Mouse (Mus musculus): ENCODE measurements around the gene Gm6034. TPM values are rescaled to one million over a fixed set of nuclear protein-coding genes. Genes with fewer than 3 reads are reported as not detected.
"Not testable (repeated sequence)": the region's sequence is repeated elsewhere in the genome, so short reads cannot be mapped to it uniquely, and the experiment has no call there.

The Gm6034 gene
- total RNA-seq (2012; rRNA removed): 0.18 and 0.21 TPM in 2 replicates

- Histone ChIP-seq H3K4me3 (ENCODE audit: insufficient read depth in 1 of 2, low read depth in 1 of 2, low read length in 2 of 2, poor library complexity in 1 of 2, severe bottlenecking in 1 of 2) (peak within 1 kb of the TSS; percentile 17 to 47; a peak in 1 of 4 replicates), H3K9ac (ENCODE audit: insufficient read depth, low read depth, low read length, poor library complexity, severe bottlenecking) (peak within 1 kb of the TSS; percentile 70; the same call in 1 of the 2 replicates)
- DNase-seq (ENCODE audit: low read depth, low spot score); H3K9me3 ChIP-seq (ENCODE audit: control insufficient read depth, insufficient read depth, low read depth, low read length); in situ Hi-C loops (cut with MboI; ENCODE audit: low sequenced_read_pairs in 2 of 2, unreplicated experiment in 2 of 2); H3K4me1 ChIP-seq (ENCODE audit: control insufficient read depth in 2 of 2, insufficient read depth in 2 of 2, low read length in 2 of 2, poor library complexity in 1 of 2); H3K27ac ChIP-seq (ENCODE audit: insufficient read depth, low read depth, low read length, poor library complexity, severe bottlenecking); H3K36me3 ChIP-seq (ENCODE audit: control insufficient read depth, insufficient read depth, low read length, poor library complexity, severe bottlenecking): not testable (repeated sequence)
- TF ChIP-seq CHD2 (IDR thresholded peaks at IDR 0.05; ENCODE audit: low read depth, low read length) (peak; percentile 79), MAFK (IDR thresholded peaks at IDR 0.05; ENCODE audit: insufficient read depth, low read depth, low read length) (peak; percentile 67)
Measured at GRCm38 (mm10) chr17:36042610-36043169, at the start of gene Gm6034, which contains the start of gene H2-T22. Gm6034 (plus strand) TSS chr17:36042961. H2-T22 (minus strand) TSS chr17:36042747.

- Histone ChIP-seq H3K9ac (ENCODE audit: insufficient read depth, low read depth, low read length, poor library complexity, severe bottlenecking) (no peak overlapping the region), H3K4me3 (ENCODE audit: insufficient read depth in 1 of 2, low read depth in 1 of 2, low read length in 2 of 2, poor library complexity in 1 of 2, severe bottlenecking in 1 of 2) (peak overlapping the region in 1 of 2 experiments; percentile 93; a peak in 2 of 4 replicates), H3K4me1 (ENCODE audit: control insufficient read depth in 2 of 2, insufficient read depth in 2 of 2, low read length in 2 of 2, poor library complexity in 1 of 2) (peaks cover 5 to 8% of the 10 kb centered on the region in 2 experiments), H3K9me3 (ENCODE audit: control insufficient read depth, insufficient read depth, low read depth, low read length) (no peaks in the 10 kb centered on the region), H3K27ac (ENCODE audit: insufficient read depth, low read depth, low read length, poor library complexity, severe bottlenecking) (no peak overlapping the region), H3K36me3 (ENCODE audit: control insufficient read depth, insufficient read depth, low read length, poor library complexity, severe bottlenecking) (peaks cover 4% of the 10 kb centered on the region)
- TF ChIP-seq MAFK (IDR thresholded peaks at IDR 0.05; ENCODE audit: insufficient read depth, low read depth, low read length) (no peak), HCFC1 (IDR thresholded peaks at IDR 0.05; ENCODE audit: borderline replicate concordance, insufficient read depth, low read length) (0 out of 2 replicates have a peak, but pooled peaks have one; percentile 39), ZC3H11A (IDR thresholded peaks at IDR 0.05; ENCODE audit: borderline replicate concordance, low read depth, low read length) (no peak; the same call in 1 of the 2 replicates), ZNF384 (IDR thresholded peaks at IDR 0.05; ENCODE audit: low read depth, low read length) (no peak)
- in situ Hi-C loops (cut with MboI; ENCODE audit: low sequenced_read_pairs in 2 of 2, unreplicated experiment in 2 of 2): loop anchor here (10.0 to 25.0 kb wide), 2 partner anchors 119 to 121 kb away; partner anchors contain the start of gene Gm19684 (in 1 of the 2)
- peak; percentile 72 for DNase-seq (ENCODE audit: low read depth, low spot score)
Measured at GRCm38 (mm10) chr17:35993675-35994074, 49.1 kb upstream of the Gm6034 start.

- Histone ChIP-seq H3K4me1 (ENCODE audit: control insufficient read depth in 2 of 2, insufficient read depth in 2 of 2, low read length in 2 of 2, poor library complexity in 1 of 2) (peaks cover 5 to 8% of the 10 kb centered on the region in 2 experiments), H3K36me3 (ENCODE audit: control insufficient read depth, insufficient read depth, low read length, poor library complexity, severe bottlenecking) (no peaks in the 10 kb centered on the region), H3K9ac (ENCODE audit: insufficient read depth, low read depth, low read length, poor library complexity, severe bottlenecking) (peak overlapping the region; percentile 77), H3K27ac (ENCODE audit: insufficient read depth, low read depth, low read length, poor library complexity, severe bottlenecking) (no peak overlapping the region), H3K9me3 (ENCODE audit: control insufficient read depth, insufficient read depth, low read depth, low read length) (no peaks in the 10 kb centered on the region), H3K4me3 (ENCODE audit: insufficient read depth in 1 of 2, low read depth in 1 of 2, low read length in 2 of 2, poor library complexity in 1 of 2, severe bottlenecking in 1 of 2) (peak overlapping the region; percentile 74 to 93)
- TF ChIP-seq MAFK (IDR thresholded peaks at IDR 0.05; ENCODE audit: insufficient read depth, low read depth, low read length) (no peak), ZC3H11A (IDR thresholded peaks at IDR 0.05; ENCODE audit: borderline replicate concordance, low read depth, low read length) (no peak), CHD2 (IDR thresholded peaks at IDR 0.05; ENCODE audit: low read depth, low read length) (no peak), HCFC1 (IDR thresholded peaks at IDR 0.05; ENCODE audit: borderline replicate concordance, insufficient read depth, low read length) (no peak), ZNF384 (IDR thresholded peaks at IDR 0.05; ENCODE audit: low read depth, low read length) (no peak)
- in situ Hi-C loops (cut with MboI; ENCODE audit: low sequenced_read_pairs in 2 of 2, unreplicated experiment in 2 of 2): loop anchor here (10.0 to 25.0 kb wide), 2 partner anchors 118 to 120 kb away; partner anchors contain the start of gene Gm19684 (in 1 of the 2)
- no peak for DNase-seq (ENCODE audit: low read depth, low spot score)
Measured at GRCm38 (mm10) chr17:35994175-35994878, 48.4 kb upstream of the Gm6034 start.

GRCm38 (mm10) chr17:35994879-35995240, 47.9 kb upstream of the Gm6034 start:
- no peak overlapping the region for H3K27ac ChIP-seq (ENCODE audit: insufficient read depth, low read depth, low read length, poor library complexity, severe bottlenecking)
- peak overlapping the region; percentile 74 to 93 for H3K4me3 ChIP-seq (ENCODE audit: insufficient read depth in 1 of 2, low read depth in 1 of 2, low read length in 2 of 2, poor library complexity in 1 of 2, severe bottlenecking in 1 of 2)
- no peaks in the 10 kb centered on the region for H3K36me3 ChIP-seq (ENCODE audit: control insufficient read depth, insufficient read depth, low read length, poor library complexity, severe bottlenecking)
- peak overlapping the region; percentile 77 for H3K9ac ChIP-seq (ENCODE audit: insufficient read depth, low read depth, low read length, poor library complexity, severe bottlenecking)
- in situ Hi-C loops (cut with MboI; ENCODE audit: low sequenced_read_pairs in 2 of 2, unreplicated experiment in 2 of 2): loop anchor here (10.0 to 25.0 kb wide), 2 partner anchors 117 to 120 kb away; partner anchors contain the start of gene Gm19684 (in 1 of the 2)
- no peak for DNase-seq (ENCODE audit: low read depth, low spot score)
- TF ChIP-seq ZC3H11A (IDR thresholded peaks at IDR 0.05; ENCODE audit: borderline replicate concordance, low read depth, low read length) (no peak), MAFK (IDR thresholded peaks at IDR 0.05; ENCODE audit: insufficient read depth, low read depth, low read length) (no peak), CHD2 (IDR thresholded peaks at IDR 0.05; ENCODE audit: low read depth, low read length) (no peak), ZNF384 (IDR thresholded peaks at IDR 0.05; ENCODE audit: low read depth, low read length) (no peak), HCFC1 (IDR thresholded peaks at IDR 0.05; ENCODE audit: borderline replicate concordance, insufficient read depth, low read length) (no peak)
- peaks cover 5 to 8% of the 10 kb centered on the region in 2 experiments for H3K4me1 ChIP-seq (ENCODE audit: control insufficient read depth in 2 of 2, insufficient read depth in 2 of 2, low read length in 2 of 2, poor library complexity in 1 of 2)
- no peaks in the 10 kb centered on the region for H3K9me3 ChIP-seq (ENCODE audit: control insufficient read depth, insufficient read depth, low read depth, low read length)
